Mouse (Mus musculus) gastrocnemius, adult 8-10 months (tissue): Measurements from ENCODE around the gene Thrsp. TPM values are rescaled to one million over a fixed set of nuclear protein-coding genes. Genes with fewer than 3 reads are reported as not detected.
"Not testable (repeated sequence)": the region's sequence is repeated elsewhere in the genome, so short reads cannot be mapped to it uniquely, and the experiment has no call there.

Source experiments
- DNase-seq, 2 experiments: peaks; one replicate each; pipeline ENCODE4 v3.0.0; 2022; ENCODE audit warnings: low spot score in 2 of 2
- total RNA-seq, 4 experiments: library from RNA; stranded (reverse); gene quantifications; 2 replicates each; pipeline ENCODE4 v1.2.4; 2022

The Thrsp gene
- 10 to 100 TPM in 3 of 4 experiments, 1 to 10 TPM in 1; 9.5 to 19.3 (median 15.2) TPM for total RNA-seq

- peak; percentile 67 to 79 for DNase-seq
These were observed at the start of gene Thrsp for GRCm38 (mm10) chr7:97416906-97417777. Thrsp (minus strand) TSS chr7:97417730.

GRCm38 (mm10) chr7:97455577-97455976 is 38.0 kb upstream of the Thrsp start:
- no peak for DNase-seq

- DNase-seq: no peak
These were observed 37.3 kb upstream of the Thrsp start for GRCm38 (mm10) chr7:97454795-97455194.

GRCm38 (mm10) chr7:97453141-97453921 is 35.8 kb upstream of the Thrsp start:
- no peak for DNase-seq

- DNase-seq: no peak
These were observed 34.7 kb upstream of the Thrsp start for GRCm38 (mm10) chr7:97452196-97452595.

GRCm38 (mm10) chr7:97451023-97451422 is 33.5 kb upstream of the Thrsp start, which contains the start of gene Kctd14:
Kctd14 (plus strand) TSS chr7:97451323.
- DNase-seq: not testable (repeated sequence)

- no peak for DNase-seq
These were observed 29.6 kb upstream of the Thrsp start for GRCm38 (mm10) chr7:97447050-97447531.

GRCm38 (mm10) chr7:97446171-97446925 is 28.8 kb upstream of the Thrsp start:
- peak; percentile 9 to 48 for DNase-seq

GRCm38 (mm10) chr7:97438986-97439385 is 21.5 kb upstream of the Thrsp start:
- no peak for DNase-seq

GRCm38 (mm10) chr7:97434517-97434916 is 17.0 kb upstream of the Thrsp start:
- no peak for DNase-seq

- not testable (repeated sequence) for DNase-seq
These were observed 16.0 kb upstream of the Thrsp start for GRCm38 (mm10) chr7:97433517-97433916.

GRCm38 (mm10) chr7:97429705-97430104 is 12.2 kb upstream of the Thrsp start:
- no peak for DNase-seq

- peak in 1 of 2 experiments; percentile 33 for DNase-seq
These were observed 10.4 kb upstream of the Thrsp start for GRCm38 (mm10) chr7:97427778-97428420.

GRCm38 (mm10) chr7:97427296-97427695 is 9.8 kb upstream of the Thrsp start:
- DNase-seq: no peak

- no peak for DNase-seq
These were observed 9.0 kb upstream of the Thrsp start for GRCm38 (mm10) chr7:97426566-97426965.

- peak; percentile 73 to 75 for DNase-seq
These were observed 7.2 kb upstream of the Thrsp start for GRCm38 (mm10) chr7:97424621-97425245.

GRCm38 (mm10) chr7:97423754-97424153 is 6.2 kb upstream of the Thrsp start:
- no peak for DNase-seq

GRCm38 (mm10) chr7:97420958-97421651 is 3.6 kb upstream of the Thrsp start:
- DNase-seq: no peak

- peak in 1 of 2 experiments; percentile 21 for DNase-seq
These were observed 2.9 kb upstream of the Thrsp start for GRCm38 (mm10) chr7:97420406-97420805.

GRCm38 (mm10) chr7:97419163-97419562 is 1.6 kb upstream of the Thrsp start:
- DNase-seq: no peak
